Mouse (Mus musculus): ENCODE data around the gene Rrp15.

The Rrp15 gene

DNA sequence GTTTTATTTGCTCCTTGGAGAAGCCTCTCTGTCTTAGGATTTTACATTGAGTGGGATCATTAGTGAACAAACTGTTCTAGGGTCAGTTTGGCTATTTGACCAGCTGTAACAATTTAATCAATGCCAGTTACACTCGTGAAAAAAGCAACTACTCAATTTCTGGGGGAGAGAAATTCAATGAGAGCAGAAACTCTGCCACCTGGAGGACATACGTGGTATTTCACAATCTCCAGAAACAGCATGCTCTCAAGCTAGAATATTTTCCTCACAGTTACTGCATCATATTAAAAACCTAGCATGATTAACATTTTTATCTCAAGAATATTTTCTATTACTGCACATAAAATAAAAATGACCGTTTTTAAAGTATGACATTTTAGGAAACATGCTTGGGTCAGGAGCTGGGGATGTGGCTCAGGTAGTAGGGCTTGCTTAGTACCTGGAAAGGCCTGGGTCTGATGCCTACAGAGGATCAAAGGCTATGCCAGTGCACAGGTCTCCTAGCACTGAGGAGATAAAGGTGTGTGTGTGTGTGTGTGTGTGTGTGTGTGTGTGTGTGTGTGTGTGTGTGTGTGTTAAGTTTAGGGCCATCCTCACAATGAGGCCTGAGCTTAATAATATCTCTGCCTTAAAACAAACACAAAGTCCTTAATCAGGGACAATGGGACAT, 36.2 kb downstream of the Rrp15 start:
- no peak for DNase-seq

- DNase-seq: no peak
These were observed 43.3 kb downstream of the Rrp15 start, which contains the start of gene Tgfb2 for GRCm38 (mm10) chr1:186705915-186706248. Tgfb2 (minus strand) TSS chr1:186705989.

GRCm38 (mm10) chr1:186705203-186705914, 43.8 kb downstream of the Rrp15 start:
- DNase-seq: no peak

- DNase-seq: no peak
These were observed 45.0 kb downstream of the Rrp15 start for GRCm38 (mm10) chr1:186703980-186704701.

DNA sequence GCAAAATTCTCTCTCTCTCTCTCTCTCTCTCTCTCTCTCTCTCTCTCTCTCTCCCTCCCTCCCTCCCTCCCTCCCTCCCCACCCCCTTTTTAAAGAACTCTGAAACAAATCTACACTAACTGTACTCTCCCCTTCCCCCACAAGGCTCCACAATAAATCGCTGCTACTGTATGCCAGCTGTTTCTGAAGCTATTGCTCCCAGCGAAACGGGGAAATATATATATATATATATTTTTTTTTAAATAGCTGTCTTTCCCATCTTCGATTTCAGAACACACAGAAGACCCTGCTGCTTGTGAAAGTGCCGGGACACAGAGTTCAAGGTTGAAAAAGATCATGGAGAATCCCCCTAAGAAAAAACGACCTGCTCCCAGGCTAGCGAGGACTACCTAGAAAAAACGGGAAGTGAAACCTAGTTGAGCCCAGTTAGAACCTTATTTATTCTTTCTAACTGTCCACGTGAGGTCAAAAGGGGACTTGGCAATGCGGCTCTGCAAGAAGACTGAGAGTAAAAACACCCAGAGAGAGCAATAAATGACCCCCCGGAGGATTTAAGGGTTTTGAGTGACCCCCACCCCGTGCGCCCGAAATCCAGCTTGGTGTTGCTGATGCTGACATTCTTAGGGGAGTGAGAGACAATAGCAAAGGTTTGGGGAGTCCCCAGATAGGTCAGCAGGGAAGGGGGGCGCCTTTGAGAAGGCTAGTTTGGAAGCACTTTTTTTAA, 45.7 kb downstream of the Rrp15 start:
- DNase-seq: no peak

DNA sequence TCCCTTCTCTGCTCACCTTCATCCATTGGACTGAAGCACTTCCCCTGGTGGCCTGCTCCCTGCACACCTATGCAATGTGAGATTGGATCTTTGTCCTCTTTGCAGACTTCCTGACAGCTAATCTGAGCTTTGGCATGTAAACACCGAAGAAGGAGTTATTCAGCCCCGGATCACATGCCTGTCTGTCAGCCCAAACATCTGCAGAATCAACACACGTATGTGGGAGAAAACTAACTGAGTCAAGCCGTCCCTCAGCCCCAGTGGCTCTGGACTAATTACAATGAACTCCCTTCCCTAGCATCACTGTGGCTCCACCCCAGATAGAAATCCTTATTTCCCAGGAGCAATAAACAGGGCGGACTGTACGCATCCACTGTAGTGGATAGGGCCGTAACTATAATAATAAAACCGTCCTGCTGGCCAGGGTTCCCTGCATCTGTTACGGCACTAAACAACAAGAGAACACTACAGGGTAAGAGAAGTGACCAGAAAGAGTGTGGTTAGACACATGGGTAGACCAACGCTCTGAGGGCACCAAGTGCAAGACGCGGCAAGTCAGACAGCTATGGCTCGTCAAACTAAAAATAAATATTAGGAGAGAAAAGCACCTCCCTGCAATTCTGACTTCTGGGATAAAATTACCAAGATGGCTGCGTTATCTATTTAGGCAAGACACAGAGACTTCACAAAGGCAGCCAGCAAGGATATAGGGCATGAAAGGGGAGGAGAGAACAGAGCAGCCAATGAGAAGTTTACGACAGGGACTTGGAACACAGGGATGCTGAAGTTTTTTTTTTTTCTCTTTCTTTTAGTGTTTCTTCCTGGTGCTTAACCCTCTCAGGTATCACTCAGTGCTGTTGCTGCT, 46.5 kb downstream of the Rrp15 start:
- no peak for DNase-seq

- no peak for DNase-seq
These were observed 47.8 kb downstream of the Rrp15 start for GRCm38 (mm10) chr1:186701206-186701905.

GRCm38 (mm10) chr1:186700496-186700895, 48.7 kb downstream of the Rrp15 start:
- no peak for DNase-seq

DNA sequence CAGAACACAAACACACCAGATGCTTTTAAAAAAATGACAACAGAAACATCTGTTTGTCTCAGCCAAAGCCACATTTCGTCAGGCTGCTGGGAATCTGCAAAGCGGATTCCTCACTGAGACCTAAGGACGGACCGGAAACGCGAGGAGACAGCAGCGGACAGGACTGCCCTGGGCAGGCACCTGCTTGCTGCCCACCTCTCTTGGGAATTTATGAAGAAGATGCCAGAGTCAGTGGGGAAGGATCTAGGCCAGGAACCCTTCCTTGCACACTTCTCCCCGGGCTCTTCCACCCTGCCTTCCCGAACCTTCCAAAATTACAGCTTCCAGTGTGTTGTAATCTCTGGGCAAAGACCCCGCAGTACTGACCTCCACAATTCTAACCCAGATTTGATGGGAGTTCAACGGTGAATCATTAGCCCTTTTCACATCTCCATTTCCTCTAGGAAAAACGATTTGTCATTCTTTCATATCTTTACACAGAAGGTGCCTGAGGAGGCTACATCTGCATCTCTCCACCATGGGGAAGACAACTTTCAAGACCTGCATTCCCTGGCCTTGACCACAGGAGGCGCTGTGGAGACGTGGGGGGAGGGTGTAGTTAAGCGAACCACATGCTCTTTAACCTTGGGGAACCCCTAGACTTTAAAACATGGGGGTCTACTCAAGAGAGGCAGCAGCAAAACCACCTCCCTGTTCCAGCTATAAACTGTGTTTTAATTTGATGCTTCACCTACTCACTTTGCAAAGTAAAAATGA, 50.4 kb downstream of the Rrp15 start:
- no peak for DNase-seq

DNA sequence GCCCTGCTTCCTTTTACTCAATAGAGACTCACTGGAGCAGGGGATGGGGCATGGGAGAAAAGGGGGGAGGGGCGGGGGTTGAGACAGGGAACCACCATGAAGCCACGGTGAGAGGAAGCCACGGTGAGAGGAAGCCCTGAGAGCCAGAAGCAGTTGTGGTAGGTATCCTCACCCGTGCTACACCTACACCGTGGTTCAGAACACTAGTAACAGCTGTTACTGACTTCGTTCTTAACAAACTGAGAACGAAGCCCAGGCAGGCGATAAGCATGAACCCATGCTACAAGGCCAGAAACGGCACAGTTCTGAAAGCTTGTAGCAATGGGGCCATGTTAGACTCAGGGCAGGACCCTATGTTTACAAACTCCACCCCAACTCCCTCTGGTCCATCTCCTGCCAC, 52.9 kb downstream of the Rrp15 start:
- no peak for DNase-seq

DNA sequence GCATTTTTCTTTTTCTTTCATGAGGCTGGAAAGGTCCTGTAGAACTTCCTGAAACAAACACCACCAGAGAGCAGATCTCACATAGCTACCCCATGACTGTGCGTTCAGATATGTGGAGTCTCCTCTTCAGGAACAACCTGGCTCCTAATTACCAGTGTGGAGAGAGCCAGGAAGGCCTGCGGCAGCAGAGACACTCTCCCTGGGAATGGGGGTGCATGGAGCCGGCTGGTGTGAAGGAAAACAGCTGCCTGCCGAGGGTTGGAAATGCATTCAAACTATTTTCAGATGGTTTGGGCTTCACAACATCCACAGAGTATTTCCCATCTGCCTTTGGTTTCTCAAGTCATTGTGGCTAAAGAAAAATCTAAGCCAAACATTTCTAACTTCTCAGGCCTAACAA, 53.8 kb downstream of the Rrp15 start:
- no peak for DNase-seq

DNA sequence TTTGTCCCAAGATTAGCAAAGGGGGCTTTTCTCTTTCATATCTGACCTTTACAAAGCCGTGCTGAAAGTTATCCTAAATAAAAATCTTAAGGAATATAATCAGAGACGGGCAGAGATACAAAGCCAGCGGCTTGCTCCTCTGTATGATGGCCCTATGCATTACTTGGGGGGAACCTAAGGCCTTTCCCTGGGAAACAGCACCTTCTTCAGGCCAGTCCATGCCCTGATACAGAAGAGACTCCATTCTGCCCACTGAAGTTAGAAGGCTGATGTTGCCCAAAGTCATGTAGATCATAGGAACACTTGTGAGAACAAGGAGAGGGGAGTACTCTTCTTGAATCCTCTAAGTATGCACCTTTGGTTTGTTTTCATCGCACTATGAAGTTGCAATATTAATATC, 56.8 kb downstream of the Rrp15 start:
- DNase-seq: no peak

DNA sequence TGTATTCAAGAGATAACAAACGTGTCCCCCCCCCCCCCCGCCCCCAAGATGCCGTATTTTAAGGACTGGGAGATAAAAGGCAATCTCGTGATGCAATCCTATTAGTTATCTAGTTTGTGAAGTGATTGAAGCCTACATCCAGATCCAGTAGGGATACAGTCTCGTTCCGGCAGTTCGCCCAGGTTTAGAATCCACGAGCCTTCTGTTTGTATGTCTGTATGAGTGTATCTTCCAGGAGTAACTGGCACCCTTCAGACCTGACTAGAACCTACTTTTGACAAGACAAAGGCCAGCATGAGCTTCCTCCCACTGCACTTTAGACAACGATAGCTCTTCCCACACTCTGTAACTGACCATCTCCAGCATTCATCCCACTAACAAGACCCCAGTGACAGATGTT, 57.5 kb downstream of the Rrp15 start:
- DNase-seq: no peak

DNA sequence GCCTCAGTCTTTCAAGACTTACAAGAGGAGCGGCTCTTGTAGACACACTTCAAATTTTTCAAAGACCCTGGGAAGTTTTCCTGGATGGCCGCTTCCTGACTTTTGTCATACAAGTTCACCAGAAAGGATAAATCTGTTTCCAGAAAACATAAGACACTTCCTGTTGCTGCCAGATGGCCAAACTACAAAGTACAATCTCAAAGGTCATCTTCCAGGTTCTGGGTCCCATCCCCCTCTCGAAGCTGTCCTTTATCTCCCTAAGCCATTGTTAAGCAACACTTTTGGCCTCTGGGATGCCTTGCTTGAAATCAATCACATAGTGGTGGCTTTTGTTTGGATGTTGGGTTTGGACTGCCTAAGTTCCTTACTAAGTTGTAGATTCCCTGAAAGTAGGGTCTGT, 65.1 kb downstream of the Rrp15 start:
- no peak for DNase-seq

- DNase-seq: no peak
These were observed 66.6 kb downstream of the Rrp15 start for GRCm38 (mm10) chr1:186682606-186683005.

GRCm38 (mm10) chr1:186677614-186678013, 71.5 kb downstream of the Rrp15 start:
- no peak for DNase-seq

DNA sequence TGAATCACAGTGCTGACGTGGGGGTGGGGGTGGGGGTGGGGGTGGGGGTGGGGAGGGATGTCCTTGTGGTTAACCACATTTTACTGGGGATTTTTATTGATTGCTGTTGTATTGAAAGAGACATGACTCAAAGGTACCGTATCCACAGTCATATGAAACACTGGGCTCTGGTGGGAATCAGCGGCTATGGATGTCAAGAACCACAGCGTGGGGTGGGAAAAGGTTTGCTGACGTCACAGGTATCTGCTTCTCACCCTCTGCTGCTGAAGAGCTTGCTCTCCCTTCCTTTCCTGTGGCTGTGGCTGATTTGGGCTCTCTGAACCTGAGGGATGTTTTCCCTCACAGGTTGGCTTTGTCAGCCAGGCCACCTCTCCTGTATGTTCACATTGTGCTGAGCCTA, 73.0 kb downstream of the Rrp15 start:
- no peak for DNase-seq

DNA sequence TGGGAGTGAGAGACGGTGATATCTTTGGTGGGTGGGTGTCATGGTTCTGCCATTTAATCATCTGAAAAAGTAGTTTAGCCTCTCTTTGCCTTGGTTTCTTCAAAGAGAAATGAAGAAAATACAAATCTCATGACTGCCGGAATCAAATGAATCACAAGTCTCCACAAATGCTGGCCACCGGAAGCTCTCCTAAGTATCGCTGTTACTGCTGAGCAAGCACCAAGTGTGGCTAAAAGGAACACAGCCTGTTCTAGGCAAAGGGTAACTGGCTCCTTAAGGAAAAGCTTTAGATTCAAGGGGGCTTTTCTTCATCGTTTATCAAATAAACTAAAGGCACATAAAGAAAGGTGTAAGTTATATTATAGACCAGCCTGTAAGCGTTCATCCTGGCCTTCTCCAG, 73.9 kb downstream of the Rrp15 start:
- no peak for DNase-seq

- no peak for DNase-seq
These were observed 74.5 kb downstream of the Rrp15 start for GRCm38 (mm10) chr1:186674621-186675020.

DNA sequence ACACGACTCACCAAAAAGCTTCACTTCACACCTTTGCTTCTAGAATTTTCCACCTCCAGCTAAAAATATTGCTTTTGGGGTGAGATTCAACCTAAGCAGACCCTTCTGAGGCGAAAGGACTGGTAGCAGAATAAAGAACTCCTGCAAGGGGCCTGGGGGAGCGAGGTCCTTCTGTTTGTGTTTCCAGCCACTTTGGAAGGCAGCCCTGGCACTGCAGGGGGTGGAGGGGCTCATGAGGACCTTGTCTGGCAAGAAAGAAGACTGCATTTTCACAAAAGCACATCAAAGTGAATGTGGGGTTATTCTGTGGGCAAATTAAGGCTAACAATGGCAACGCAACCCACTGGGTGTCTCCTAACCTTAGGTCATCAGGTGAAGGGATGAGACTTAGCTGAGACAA, 76.0 kb downstream of the Rrp15 start:
- no peak for DNase-seq

Measured in thymus, adult 18-20 months (tissue).